Mouse (Mus musculus) bone marrow, adult 2 months (tissue): Measurements from ENCODE around the gene Polr2e. TPM values are rescaled to one million over a fixed set of nuclear protein-coding genes. Genes with fewer than 3 reads are reported as not detected.
"Not testable (repeated sequence)": the region's sequence is repeated elsewhere in the genome, so short reads cannot be mapped to it uniquely, and the experiment has no call there.

Experiments
- H3K27ac ChIP-seq: fragments of 200-500 bp; 2 replicates; pipeline ENCODE4 v1.5.1; 2012; ENCODE audit warnings: low read depth, mild to moderate bottlenecking, control low read depth, inconsistent platforms, low read length; ENCODE audit not compliant: control insufficient read depth, poor library complexity, insufficient read depth
- H3K4me1 ChIP-seq: fragments of 200-500 bp; 2 replicates; pipeline ENCODE4 v1.6.1; 2011; ENCODE audit warnings: low read length; ENCODE audit not compliant: control insufficient read depth, insufficient read depth
- H3K4me3 ChIP-seq: fragments of 200-500 bp; replicated peaks from 2 replicates; pipeline ENCODE3; 2011; ENCODE audit warnings: mild to moderate bottlenecking, low read depth, low read length, control low read depth; ENCODE audit not compliant: control insufficient read depth
- CTCF ChIP-seq: fragments of 200-500 bp; IDR thresholded peaks from 2 replicates; pipeline ENCODE4 v1.5.1; 2011; ENCODE audit warnings: low read length, control low read depth; ENCODE audit not compliant: control insufficient read depth, insufficient read depth
- POLR2A ChIP-seq: fragments of 200-500 bp; IDR thresholded peaks from 2 replicates; pipeline ENCODE4 v1.6.1; 2011; ENCODE audit warnings: low read depth, mild to moderate bottlenecking, control low read depth, low read length, borderline replicate concordance; ENCODE audit not compliant: control insufficient read depth
- WGBS: fragments of 180-500 bp; shearing (Covaris S2); methylation state at CpG from one replicate; pipeline ENCODE4 v1.1.7; 2018; 5-methylcytosine and 5-hydroxymethylcytosine counted together
- polyA plus RNA-seq: library from polyadenylated mRNA; stranded (reverse); fragments of >200 nt; gene quantifications from 2 replicates; pipeline ENCODE4 v1.2.4, GENCODE M21; 2011; ENCODE audit warnings: low replicate concordance; ENCODE audit not compliant: missing spikeins, insufficient read depth, insufficient read length

Gene Polr2e
- polyA plus RNA-seq, 1 experiment, result 44.5 TPM

- Histone ChIP-seq H3K27ac (no peak within 1 kb of the TSS), H3K4me3 (no peak within 1 kb of the TSS), H3K4me1 (peaks cover 1% of the 10 kb centered on the region; the same call in 1 of the 2 replicates)
- WGBS, result 89% methylated on average over 9 of the region's 9 CpGs
- TF ChIP-seq POLR2A, result no peak
- TF ChIP-seq CTCF, result no peak
These were observed 7.5 kb upstream of the Polr2e start, which contains the start of gene Gpx4 for GRCm38 (mm10) chr10:80047041-80047565. Gene Gpx4 (plus strand): TSS chr10:80047166.

DNA sequence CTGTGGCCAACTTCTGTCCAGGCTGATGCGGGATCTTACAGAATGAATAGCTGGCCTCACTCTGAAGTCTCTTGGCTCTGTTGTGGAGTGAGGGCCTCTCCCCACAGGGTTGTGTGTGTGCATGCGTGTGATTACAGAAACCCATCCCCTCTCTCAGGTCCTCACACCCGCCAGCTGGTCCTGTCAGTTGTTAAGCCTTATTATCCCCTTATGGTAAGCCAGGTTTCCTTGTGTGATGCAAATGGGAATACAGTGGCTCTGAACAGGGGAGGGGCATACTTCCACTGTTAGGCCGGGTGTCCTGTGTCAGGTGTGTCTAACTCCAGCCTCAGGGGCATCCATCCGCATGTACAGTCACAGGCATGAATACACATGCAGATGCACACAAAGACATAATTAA is 6.2 kb upstream of the Polr2e start:
- no peak overlapping the region for H3K4me3 ChIP-seq
- no peak overlapping the region for H3K27ac ChIP-seq
- H3K4me1 ChIP-seq, result no peaks in the 10 kb centered on the region
- TF ChIP-seq POLR2A (no peak), CTCF (no peak)
- 81% methylated on average over 5 of the region's 5 CpGs for WGBS

- H3K27ac ChIP-seq, H3K4me1 ChIP-seq, H3K4me3 ChIP-seq: not testable (repeated sequence)
- 79% methylated on average over 4 of the region's 4 CpGs for WGBS
These were observed 5.8 kb upstream of the Polr2e start for GRCm38 (mm10) chr10:80045364-80045763.

- H3K4me3 ChIP-seq, result no peak overlapping the region
- H3K27ac ChIP-seq, result no peak overlapping the region
- TF ChIP-seq CTCF (no peak), POLR2A (no peak)
- H3K4me1 ChIP-seq, result no peaks in the 10 kb centered on the region; the same call in 1 of the 2 replicates
- 92% methylated on average over 4 of the region's 4 CpGs for WGBS
These were observed 4.5 kb upstream of the Polr2e start for GRCm38 (mm10) chr10:80044087-80044486.

- not testable (repeated sequence) for H3K27ac ChIP-seq, H3K4me3 ChIP-seq, H3K4me1 ChIP-seq
- WGBS, result 81% methylated on average over 8 of the region's 8 CpGs
These were observed 1.9 kb upstream of the Polr2e start for GRCm38 (mm10) chr10:80041409-80042060.

GRCm38 (mm10) chr10:80036832-80037231 is 2.8 kb downstream of the Polr2e start:
- WGBS, result 89% methylated on average over 13 of the region's 13 CpGs
- TF ChIP-seq CTCF, result no peak
- TF ChIP-seq POLR2A, result no peak
- Histone ChIP-seq H3K4me3 (no peak overlapping the region), H3K27ac (no peak overlapping the region), H3K4me1 (peaks cover 3% of the 10 kb centered on the region)

DNA sequence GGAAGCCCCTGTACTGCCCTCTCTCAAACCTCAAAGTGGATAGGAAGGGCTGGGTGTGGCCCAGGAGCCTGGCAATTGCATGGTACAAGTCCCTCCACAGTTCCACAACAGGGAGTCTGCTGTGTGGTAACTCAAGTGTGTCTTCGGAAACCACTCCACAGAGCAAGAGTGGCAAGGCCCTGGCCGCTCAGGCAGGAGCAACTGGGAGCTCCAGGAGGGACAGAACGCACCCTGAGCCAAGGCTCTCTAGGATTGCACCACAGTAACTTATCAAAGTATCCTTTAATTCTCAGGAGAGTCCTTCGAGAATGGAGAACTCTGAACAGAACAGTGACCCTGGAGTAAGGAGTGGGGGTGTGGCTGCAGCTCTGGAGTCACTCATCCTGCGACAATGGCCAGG is 3.9 kb downstream of the Polr2e start:
- H3K4me1 ChIP-seq, result peaks cover 5% of the 10 kb centered on the region
- no peak overlapping the region for H3K4me3 ChIP-seq
- no peak overlapping the region for H3K27ac ChIP-seq
- no peak for TF ChIP-seq CTCF
- no peak for TF ChIP-seq POLR2A
- 82% methylated on average over 5 of the region's 5 CpGs for WGBS

DNA sequence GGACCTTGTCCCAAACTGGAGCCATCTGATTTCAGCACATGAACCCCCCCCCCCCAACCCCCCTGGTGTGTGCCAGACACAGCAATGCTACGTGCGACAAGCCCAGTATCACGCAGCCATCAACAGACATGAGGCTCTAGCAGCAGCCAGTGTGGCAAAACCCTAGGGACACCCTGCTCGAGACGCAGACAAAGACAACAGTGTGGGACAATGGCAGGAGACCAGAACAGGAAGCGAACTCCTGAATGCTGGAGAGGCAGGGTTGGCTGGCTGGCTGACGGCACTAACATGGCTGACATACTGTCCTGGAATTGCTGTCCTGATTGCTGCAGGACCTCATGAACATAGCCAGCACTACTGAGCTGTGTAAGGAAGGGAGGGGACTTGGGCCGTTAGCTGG is 4.4 kb downstream of the Polr2e start:
- peaks cover 5% of the 10 kb centered on the region for H3K4me1 ChIP-seq
- TF ChIP-seq POLR2A (no peak), CTCF (no peak)
- no peak overlapping the region for H3K4me3 ChIP-seq
- 82% methylated on average over 8 of the region's 8 CpGs for WGBS
- H3K27ac ChIP-seq, result no peak overlapping the region; the same call in 1 of the 2 replicates
